Mouse (Mus musculus) frontal cortex, postnatal 36 days (tissue): ENCODE measurements around the gene Olfr643.

Experiments used
- DNase-seq, 2 experiments: peaks; one replicate each; pipeline ENCODE4 v3.0.0; 2022; ENCODE audit warnings: low spot score in 2 of 2

Gene Olfr643

DNA sequence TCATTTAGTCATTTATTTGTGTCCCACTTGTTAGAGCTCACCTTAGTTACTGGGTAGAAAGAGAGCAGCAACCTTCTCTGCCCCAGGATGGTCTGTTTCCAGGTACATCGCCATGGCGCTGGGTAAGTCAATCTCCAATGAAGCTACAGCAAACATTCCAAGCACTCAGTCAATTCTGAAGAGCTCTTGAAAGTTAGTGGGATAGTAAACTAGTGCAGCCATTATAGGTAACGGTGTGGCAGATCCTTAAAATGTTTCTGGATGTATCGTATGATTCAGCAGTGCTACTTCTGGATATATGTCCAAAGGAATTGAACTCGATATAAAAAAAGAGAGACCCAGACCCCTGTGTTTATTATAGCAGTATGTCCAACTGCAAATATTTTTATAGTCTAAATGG, at the start of gene Olfr643:
Gene Olfr643 (minus strand): TSS at position 101 of the 400 bp plus-strand sequence.
- no peak for DNase-seq

- DNase-seq: no peak
Observed at GRCm38 (mm10) chr7:104183292-104183691, 46.1 kb upstream of the Olfr643 start, which contains the start of gene Olfr648. Gene Olfr648, minus strand, starts transcription at chr7:104183392.

GRCm38 (mm10) chr7:104179074-104179473, 41.9 kb upstream of the Olfr643 start:
- no peak for DNase-seq

GRCm38 (mm10) chr7:104178422-104179054, 41.3 kb upstream of the Olfr643 start:
- no peak for DNase-seq

DNA sequence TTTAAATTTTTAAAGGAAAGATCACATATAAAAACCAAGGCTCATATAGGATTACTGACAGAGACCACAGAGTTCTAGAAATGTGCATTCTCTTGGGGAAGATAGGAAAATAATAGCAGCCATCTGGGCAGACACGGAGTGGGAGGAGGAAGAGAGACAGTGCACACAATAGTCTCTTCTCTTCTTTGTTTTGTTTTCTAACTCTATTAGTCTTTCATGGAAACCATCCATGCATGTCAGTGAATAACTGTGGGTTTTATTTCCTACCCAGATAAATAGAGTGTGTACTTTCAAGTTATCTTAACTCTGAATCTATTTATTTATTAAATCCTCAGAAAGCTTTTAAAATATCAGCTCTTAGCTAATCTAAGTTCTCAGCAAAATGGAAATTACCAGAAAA, 37.9 kb upstream of the Olfr643 start:
- no peak for DNase-seq

- DNase-seq: no peak
Observed at GRCm38 (mm10) chr7:104169634-104170204, 32.5 kb upstream of the Olfr643 start.

GRCm38 (mm10) chr7:104167105-104167504, 29.9 kb upstream of the Olfr643 start:
- DNase-seq: no peak

DNA sequence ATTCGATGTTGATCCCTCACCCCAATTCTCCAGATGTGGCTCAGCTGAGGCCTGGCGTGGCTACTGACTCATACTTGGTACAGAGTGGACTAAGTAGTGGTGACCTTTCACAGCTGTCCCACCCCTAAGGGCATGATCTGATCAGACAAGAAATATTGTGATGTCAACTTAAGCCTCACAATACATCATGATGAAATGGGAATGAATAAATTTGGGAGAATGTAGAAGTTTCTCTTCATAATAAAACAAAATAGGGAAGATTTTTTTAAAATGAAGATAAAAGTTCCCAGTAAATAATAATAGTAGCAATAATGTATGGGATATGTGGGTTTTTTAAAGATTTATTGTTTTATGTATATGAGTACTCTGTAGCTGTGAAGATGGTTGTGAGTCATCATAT, 13.3 kb upstream of the Olfr643 start, which contains the start of gene Ubqlnl:
Gene Ubqlnl (minus strand): TSS at position 101 of the 400 bp plus-strand sequence.
- no peak for DNase-seq

- DNase-seq: no peak
Observed at GRCm38 (mm10) chr7:104143179-104143578, 6.0 kb upstream of the Olfr643 start, which contains the start of gene Ubqln3. Gene Ubqln3, minus strand, starts transcription at chr7:104143279.

DNA sequence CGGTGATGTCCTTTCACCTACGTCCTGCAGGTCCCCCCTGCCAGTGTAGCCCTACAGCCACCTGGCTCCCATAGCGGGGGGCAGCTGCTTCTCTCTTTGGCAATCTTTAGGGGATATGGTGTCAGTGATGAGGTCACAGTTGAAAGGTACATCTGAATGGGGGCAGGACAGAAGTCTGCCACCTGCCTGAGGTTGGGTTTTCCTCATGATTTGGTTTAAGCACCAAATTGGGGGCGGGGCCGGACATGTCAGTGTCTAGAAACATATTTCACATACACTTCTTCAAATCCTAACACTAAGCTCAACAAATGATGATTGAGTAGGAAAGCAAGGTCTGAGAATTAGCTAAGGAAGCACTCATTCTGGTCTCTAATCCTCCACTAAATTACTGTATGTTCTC, 7.5 kb downstream of the Olfr643 start, which contains the start of gene Ubqln5:
Gene Ubqln5 (minus strand): TSS at position 101 of the 400 bp plus-strand sequence.
- DNase-seq: no peak

- no peak for DNase-seq
Observed at GRCm38 (mm10) chr7:104104757-104104972, 32.5 kb downstream of the Olfr643 start, which contains the start of gene Olfr646. Gene Olfr646, plus strand, starts transcription at chr7:104104873.

GRCm38 (mm10) chr7:104103913-104104756, 33.1 kb downstream of the Olfr643 start:
- DNase-seq: no peak

DNA sequence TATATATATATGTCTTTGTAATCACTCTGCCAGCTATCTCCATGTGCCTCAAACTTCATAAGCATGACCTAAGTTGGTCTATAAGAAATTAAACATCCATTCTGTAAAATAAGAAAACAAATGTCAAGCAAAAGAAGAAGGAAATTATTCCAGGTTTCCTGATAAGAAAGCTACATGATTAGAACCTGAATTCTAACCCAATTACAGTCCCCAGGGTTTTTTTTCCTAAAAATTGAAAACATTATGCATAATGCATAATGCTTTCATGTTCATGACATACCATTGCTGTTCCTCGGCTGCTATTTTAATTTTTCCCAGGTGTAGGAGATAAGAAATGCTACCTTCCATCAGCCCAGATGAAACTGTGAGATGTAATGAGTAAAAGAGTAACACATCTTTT, 51.8 kb downstream of the Olfr643 start, which contains the start of gene Olfr645:
Gene Olfr645 (minus strand): TSS at position 101 of the 400 bp plus-strand sequence.
- DNase-seq: no peak

- DNase-seq: no peak
Observed at GRCm38 (mm10) chr7:104071769-104072168, 65.4 kb downstream of the Olfr643 start, which contains the start of gene Olfr644. Gene Olfr644, minus strand, starts transcription at chr7:104071869.

- no peak for DNase-seq
Observed at GRCm38 (mm10) chr7:104061345-104061744, 75.9 kb downstream of the Olfr643 start, which contains the start of gene 4930516K23Rik. Gene 4930516K23Rik, minus strand, starts transcription at chr7:104061445.

DNA sequence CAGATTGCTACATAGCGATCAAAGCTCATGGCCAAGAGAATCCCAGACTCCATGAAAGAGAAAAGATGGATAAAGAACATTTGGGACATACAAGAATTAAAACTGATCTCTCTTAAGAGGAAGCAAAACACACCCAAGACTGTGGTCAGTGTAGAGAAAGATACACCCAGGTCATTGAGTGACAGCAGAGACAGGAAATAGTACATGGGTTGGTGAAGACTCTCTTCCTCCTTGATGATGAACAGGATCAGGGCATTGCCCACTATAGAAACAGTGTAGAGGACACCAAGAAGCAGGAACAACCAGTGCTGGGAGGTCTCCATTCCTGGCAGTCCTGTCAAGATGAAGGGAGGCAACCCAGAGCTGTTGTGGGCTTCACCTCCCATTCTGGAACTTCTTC, 78.0 kb downstream of the Olfr643 start:
- DNase-seq: no peak

GRCm38 (mm10) chr7:104052566-104052965, 84.6 kb downstream of the Olfr643 start, which contains the start of gene Olfr642:
Gene Olfr642, minus strand, starts transcription at chr7:104052666.
- DNase-seq: no peak

DNA sequence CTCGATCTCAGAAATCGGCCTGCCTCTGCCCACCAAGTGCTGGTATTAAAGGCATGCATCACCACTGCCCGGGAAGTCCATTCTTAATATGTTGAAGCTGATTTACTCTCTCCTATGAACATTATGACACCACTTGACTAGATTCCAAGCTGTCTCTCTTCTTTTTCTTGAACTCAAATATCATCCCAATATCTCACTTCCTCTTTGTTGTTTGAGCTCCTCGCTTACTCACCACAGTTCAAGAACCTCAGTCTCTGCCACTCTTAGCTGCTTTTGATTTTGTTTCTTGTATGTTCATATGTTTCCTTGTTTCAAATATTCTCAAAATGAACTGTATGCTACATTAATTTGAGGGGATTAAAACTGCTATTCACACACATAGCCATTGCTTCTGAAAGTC, 86.5 kb downstream of the Olfr643 start:
- no peak for DNase-seq

GRCm38 (mm10) chr7:104035145-104035544, 102.1 kb downstream of the Olfr643 start, which contains the start of gene Olfr641:
Gene Olfr641, plus strand, starts transcription at chr7:104035445.
- no peak for DNase-seq

DNA sequence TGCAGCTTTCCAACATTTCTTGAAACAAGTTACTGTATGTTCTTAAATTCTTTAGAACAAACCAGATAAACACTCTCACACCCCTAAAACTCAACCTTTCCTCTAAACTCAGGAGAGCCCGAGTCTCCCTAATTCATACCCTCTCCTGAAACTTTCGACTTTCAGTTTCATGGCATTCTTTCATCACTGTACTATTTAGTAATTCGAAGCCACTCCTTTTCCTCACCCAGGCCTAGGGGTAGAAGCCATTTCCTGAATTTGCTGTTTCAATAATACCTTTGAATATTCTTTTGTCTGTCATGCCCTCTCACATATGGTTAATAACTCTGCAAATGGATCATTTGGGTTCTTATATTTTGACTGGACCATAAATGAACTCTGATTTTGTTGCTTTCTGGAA, 110.2 kb downstream of the Olfr643 start:
- DNase-seq: no peak

DNA sequence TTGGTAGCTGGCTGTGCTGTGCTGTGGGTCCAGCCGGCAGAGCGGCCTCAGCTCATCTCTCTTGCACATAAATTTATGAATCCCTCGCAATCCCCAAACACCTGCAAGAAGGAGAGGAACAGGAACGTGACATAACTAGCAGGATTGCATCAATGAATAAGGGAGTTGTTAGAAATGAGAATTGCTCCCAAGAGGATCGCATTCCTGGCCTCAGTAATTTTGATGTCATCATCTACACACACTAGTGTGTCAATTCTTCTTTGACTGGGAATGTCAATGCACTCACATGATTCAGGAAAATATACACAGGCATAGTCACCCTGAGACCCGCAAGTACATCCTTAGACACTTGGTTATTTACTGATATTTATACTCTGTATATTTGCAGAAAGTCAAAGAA, 111.7 kb downstream of the Olfr643 start, which contains the start of gene Olfr640:
Gene Olfr640 (minus strand): TSS at position 101 of the 400 bp plus-strand sequence.
- DNase-seq: no peak

- DNase-seq: no peak
Observed at GRCm38 (mm10) chr7:104021651-104022050, 115.6 kb downstream of the Olfr643 start.
